Mouse (Mus musculus) testis, adult 2 months (tissue): Measurements from ENCODE around the gene Gm42906.

Experiments
- CTCF ChIP-seq: fragments of 200-500 bp; IDR thresholded peaks from 2 replicates; pipeline ENCODE4 v1.5.1; 2012; ENCODE audit warnings: low read depth, mild to moderate bottlenecking, inconsistent platforms, low read length, moderate library complexity; ENCODE audit not compliant: control insufficient read depth, insufficient read depth, insufficient replicate concordance
- POLR2A ChIP-seq: fragments of 200-500 bp; IDR thresholded peaks from 2 replicates; pipeline ENCODE4 v1.6.1; 2012; ENCODE audit warnings: low read depth, mild to moderate bottlenecking, inconsistent platforms, low read length, moderate library complexity; ENCODE audit not compliant: control insufficient read depth

GRCm38 (mm10) chr5:151076917-151077316 lies 351.0 kb downstream of the Gm42906 start:
- TF ChIP-seq CTCF = no peak
- no peak for TF ChIP-seq POLR2A
